Mouse (Mus musculus) cerebellum, postnatal 14 days (tissue): Measurements from ENCODE around the gene Adamts12.

Source experiments
- DNase-seq, 2 experiments: peaks; one replicate each; pipeline ENCODE4 v3.0.0; 2021; ENCODE audit warnings: mixed read lengths in 2 of 2

Adamts12 gene

GRCm38 (mm10) chr15:11064558-11065411 is at the start of gene Adamts12:
Gene Adamts12 (plus strand): TSS chr15:11064790.
- peak; percentile 9 to 11 for DNase-seq

GRCm38 (mm10) chr15:11014931-11015330 is 49.7 kb upstream of the Adamts12 start:
- no peak for DNase-seq

GRCm38 (mm10) chr15:11026801-11027561 is 37.6 kb upstream of the Adamts12 start:
- DNase-seq, result no peak

- DNase-seq, result no peak
These were observed 34.4 kb upstream of the Adamts12 start for GRCm38 (mm10) chr15:11030188-11030587.

- DNase-seq, result peak; percentile 8 to 10
These were observed 28.6 kb upstream of the Adamts12 start for GRCm38 (mm10) chr15:11035947-11036474.

GRCm38 (mm10) chr15:11036535-11037375 is 27.8 kb upstream of the Adamts12 start:
- DNase-seq, result peak; percentile 26 to 33

- DNase-seq, result no peak
These were observed 27.3 kb upstream of the Adamts12 start for GRCm38 (mm10) chr15:11037376-11037695.

- DNase-seq, result peak in 1 of 2 experiments; percentile 6
These were observed 26.9 kb upstream of the Adamts12 start, which contains the start of gene Rxfp3 for GRCm38 (mm10) chr15:11037711-11038110. Gene Rxfp3 (minus strand): TSS chr15:11037991.

- peak; percentile 73 to 76 for DNase-seq
These were observed 26.1 kb upstream of the Adamts12 start for GRCm38 (mm10) chr15:11038476-11038875.

GRCm38 (mm10) chr15:11040067-11040466 is 24.5 kb upstream of the Adamts12 start:
- no peak for DNase-seq

- peak in 1 of 2 experiments; percentile 20 for DNase-seq
These were observed 23.4 kb upstream of the Adamts12 start for GRCm38 (mm10) chr15:11041229-11041628.

- no peak for DNase-seq
These were observed 21.8 kb upstream of the Adamts12 start for GRCm38 (mm10) chr15:11042828-11043227.

- no peak for DNase-seq
These were observed 10.7 kb upstream of the Adamts12 start for GRCm38 (mm10) chr15:11053678-11054439.

- DNase-seq, result no peak
These were observed 10.0 kb upstream of the Adamts12 start for GRCm38 (mm10) chr15:11054440-11055080.

- DNase-seq, result no peak
These were observed 1.7 kb upstream of the Adamts12 start for GRCm38 (mm10) chr15:11062903-11063302.

- no peak for DNase-seq
These were observed 431 bp upstream of the Adamts12 start for GRCm38 (mm10) chr15:11064160-11064557.

- no peak for DNase-seq
These were observed 1.1 kb downstream of the Adamts12 start for GRCm38 (mm10) chr15:11065528-11066171.

- DNase-seq, result no peak
These were observed 1.7 kb downstream of the Adamts12 start for GRCm38 (mm10) chr15:11066299-11066698.

- no peak for DNase-seq
These were observed 3.3 kb downstream of the Adamts12 start for GRCm38 (mm10) chr15:11067891-11068290.

GRCm38 (mm10) chr15:11075726-11076361 is 11.3 kb downstream of the Adamts12 start:
- no peak for DNase-seq
